Mouse (Mus musculus) stomach, embryonic 16.5 days (tissue): Measurements from ENCODE around the gene Dhh. TPM values are rescaled to one million over a fixed set of nuclear protein-coding genes. Genes with fewer than 3 reads are reported as not detected.
A peak's percentile ranks its signal among the peaks of the same experiment; 100 is the strongest.

Experiments used
- ATAC-seq: fragments of 200-750 bp; cut with Nextera tagmentation; 2 replicates; pipeline ENCODE4 v1.8.0; 2017; ENCODE audit warnings: moderate number of reproducible peaks, moderate TSS enrichment; ENCODE audit not compliant: insufficient read depth, low FRiP score
- H3K27ac ChIP-seq: fragments of 300-500 bp; sonication (generic); 2 replicates; pipeline ENCODE4 v1.5.1; 2014; ENCODE audit warnings: low read length
- H3K27me3 ChIP-seq: fragments of 300-500 bp; sonication (generic); 2 replicates; pipeline ENCODE4 v1.6.1; 2014; ENCODE audit warnings: low read length, control low read depth, mixed read lengths; ENCODE audit not compliant: control insufficient read depth, insufficient read depth
- H3K36me3 ChIP-seq: fragments of 300-500 bp; sonication (generic); 2 replicates; pipeline ENCODE4 v1.6.1; 2014; ENCODE audit warnings: low read length; ENCODE audit not compliant: control insufficient read depth, insufficient read depth
- H3K4me1 ChIP-seq: fragments of 300-500 bp; sonication (generic); 2 replicates; pipeline ENCODE4 v1.6.1; 2014; ENCODE audit warnings: low read length, control low read depth, mixed read lengths; ENCODE audit not compliant: control insufficient read depth, insufficient read depth
- H3K4me2 ChIP-seq: fragments of 300-500 bp; sonication (generic); 2 replicates; pipeline ENCODE4 v1.6.1; 2014; ENCODE audit warnings: low read depth, low read length, mixed read lengths
- H3K4me3 ChIP-seq: fragments of 300-500 bp; sonication (generic); replicated peaks from 2 replicates; pipeline ENCODE4 v1.5.1; 2014; ENCODE audit warnings: mild to moderate bottlenecking, low read length
- H3K9ac ChIP-seq: fragments of 300-500 bp; sonication (generic); 2 replicates; pipeline ENCODE4 v1.6.1; 2014; ENCODE audit warnings: low read length
- H3K9me3 ChIP-seq: fragments of 300-500 bp; sonication (generic); replicated peaks from 2 replicates; pipeline ENCODE4 v1.6.1; 2016; ENCODE audit warnings: low read length, control low read depth; ENCODE audit not compliant: control insufficient read depth
- WGBS: fragments of 180-500 bp; shearing (Covaris S2); extraction: QIAGEN DNeasy Blood & Tissue Kit; methylation state at CpG from one replicate; pipeline ENCODE4 v1.1.7; 2014; 5-methylcytosine and 5-hydroxymethylcytosine counted together
- polyA plus RNA-seq: library from polyadenylated mRNA; unstranded; fragments of >200 nt; fragmentation: Nextera tagmentation; extraction: Ambion mirVana; gene quantifications from 2 replicates; pipeline ENCODE4 v1.2.1, GENCODE M21; 2015

The Dhh gene
- polyA plus RNA-seq, 1 experiment from 2014 or later, result 0.84 TPM

DNA sequence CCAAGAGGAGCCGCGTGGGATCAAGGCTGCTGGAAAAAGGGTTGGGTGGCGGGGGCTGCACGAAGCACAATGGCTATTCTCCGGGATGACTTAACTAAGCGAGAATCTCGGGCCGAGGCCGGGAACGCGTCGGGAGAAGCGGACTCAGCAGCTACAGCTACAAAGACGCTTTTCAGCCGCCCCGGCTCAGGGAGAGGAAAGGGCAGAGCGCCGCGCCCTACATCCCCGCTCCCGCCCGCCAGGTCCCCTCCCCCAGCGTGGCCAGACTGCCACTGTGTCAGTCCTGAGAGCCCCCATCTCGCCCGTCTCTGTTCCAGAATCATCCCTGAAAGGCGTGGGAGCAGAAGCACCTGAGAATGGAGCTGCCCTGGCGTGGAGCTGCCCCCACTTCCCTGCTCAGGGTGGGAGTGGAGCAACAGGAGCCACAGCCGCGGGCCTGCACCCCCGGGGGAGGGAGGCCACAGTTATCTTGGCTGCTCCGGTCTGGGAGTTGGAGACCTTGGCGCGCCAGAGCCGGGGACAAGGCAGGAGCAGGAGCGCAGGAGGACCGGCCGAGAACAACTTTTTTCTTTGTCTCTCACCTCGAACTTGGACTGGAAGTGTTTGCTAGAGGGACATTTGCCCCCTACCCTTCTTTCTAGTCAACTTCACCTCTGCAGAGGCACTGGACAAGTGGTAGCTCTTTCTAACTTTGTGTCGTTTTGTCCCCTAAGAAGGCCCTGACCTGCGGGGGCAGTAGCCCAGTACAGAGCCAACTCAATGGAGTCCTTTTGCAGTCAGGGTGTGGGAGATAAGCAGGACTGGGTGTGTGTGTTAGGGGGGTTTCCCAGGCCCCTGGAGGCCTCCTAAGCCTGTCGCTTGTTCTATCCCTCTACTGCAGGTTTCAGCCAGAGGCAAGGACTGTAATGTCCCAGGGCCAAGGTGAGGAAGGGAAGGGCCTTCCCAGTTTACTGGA is 2.4 kb downstream of the Dhh start:
- peaks cover 27% of the 10 kb centered on the region for H3K4me1 ChIP-seq
- H3K27ac ChIP-seq, result no peak overlapping the region
- no peaks in the 10 kb centered on the region for H3K36me3 ChIP-seq
- WGBS, result 4% methylated on average over 41 of the region's 41 CpGs
- peak overlapping the region; percentile 42 for H3K9ac ChIP-seq
- H3K4me2 ChIP-seq, result peak overlapping the region; percentile 63
- peak overlapping the region; percentile 32 for H3K4me3 ChIP-seq
- ATAC-seq, result no peak
- H3K9me3 ChIP-seq, result no peaks in the 10 kb centered on the region
- peaks cover 69% of the 10 kb centered on the region for H3K27me3 ChIP-seq

DNA sequence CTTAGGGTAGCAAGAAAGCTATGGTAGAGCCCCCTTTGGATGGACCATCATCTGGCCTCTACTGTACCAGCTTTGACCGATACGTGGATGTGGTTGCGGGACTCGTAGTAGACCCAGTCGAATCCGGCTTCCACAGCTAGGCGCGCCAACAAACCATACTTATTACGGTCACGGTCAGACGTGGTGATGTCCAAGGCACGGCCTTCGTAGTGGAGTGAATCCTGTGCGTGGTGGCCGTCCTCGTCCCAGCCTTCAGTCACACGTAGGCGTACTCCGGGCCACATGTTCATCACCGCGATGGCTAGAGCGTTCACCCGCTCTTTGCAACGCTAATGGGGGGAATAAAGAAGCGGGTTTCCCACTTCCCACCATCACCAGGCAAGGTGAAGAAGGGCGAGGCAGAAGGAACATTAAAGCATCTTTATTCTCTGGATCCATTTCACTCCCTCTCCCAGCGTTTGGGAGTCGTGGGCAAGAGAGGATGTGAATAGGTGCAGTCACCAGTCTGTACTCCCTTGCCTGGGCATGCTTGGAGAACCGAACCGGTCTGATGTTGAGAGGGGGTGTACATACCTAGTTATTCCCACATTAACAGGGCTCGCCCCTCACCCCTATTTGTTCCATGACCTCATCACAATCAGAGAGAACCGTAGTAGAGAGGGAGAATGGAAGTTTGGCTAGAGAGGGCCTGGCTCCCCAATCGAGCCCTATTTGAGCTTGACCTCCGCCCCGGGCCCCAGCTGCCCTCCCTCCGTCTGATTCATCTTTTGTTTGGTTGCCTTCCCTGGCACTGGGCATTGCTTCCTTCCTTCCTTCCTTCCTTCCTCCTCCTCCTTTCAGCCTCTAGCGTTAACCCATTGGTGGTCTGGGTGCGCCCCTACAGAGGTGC is 3.4 kb downstream of the Dhh start:
- 10% methylated on average over 38 of the region's 38 CpGs for WGBS
- no peaks in the 10 kb centered on the region for H3K36me3 ChIP-seq
- no peaks in the 10 kb centered on the region for H3K9me3 ChIP-seq
- H3K4me1 ChIP-seq, result peaks cover 27% of the 10 kb centered on the region
- no peak overlapping the region for H3K27ac ChIP-seq
- peak overlapping the region; percentile 58 for H3K4me3 ChIP-seq
- no peak for ATAC-seq
- H3K4me2 ChIP-seq, result peak overlapping the region; percentile 94
- peaks cover 69% of the 10 kb centered on the region for H3K27me3 ChIP-seq
- peak overlapping the region; percentile 69; the same call in 1 of the 2 replicates for H3K9ac ChIP-seq

GRCm38 (mm10) chr15:98893940-98894745 is 4.2 kb downstream of the Dhh start, which contains the start of gene Rhebl1:
TSS of gene Rhebl1 (minus strand) at chr15:98894540.
- under 1% methylated on average over 68 of the region's 77 CpGs for WGBS
- Histone ChIP-seq H3K9me3 (no peaks in the 10 kb centered on the region), H3K4me2 (peak within 1 kb of the TSS; percentile 94), H3K9ac (peak within 1 kb of the TSS; percentile 69), H3K27me3 (peaks cover 65% of the 10 kb centered on the region), H3K4me3 (peak within 1 kb of the TSS; percentile 58), H3K27ac (no peak within 1 kb of the TSS), H3K4me1 (peaks cover 27% of the 10 kb centered on the region), H3K36me3 (no peaks in the 10 kb centered on the region)
- ATAC-seq, result no peak

DNA sequence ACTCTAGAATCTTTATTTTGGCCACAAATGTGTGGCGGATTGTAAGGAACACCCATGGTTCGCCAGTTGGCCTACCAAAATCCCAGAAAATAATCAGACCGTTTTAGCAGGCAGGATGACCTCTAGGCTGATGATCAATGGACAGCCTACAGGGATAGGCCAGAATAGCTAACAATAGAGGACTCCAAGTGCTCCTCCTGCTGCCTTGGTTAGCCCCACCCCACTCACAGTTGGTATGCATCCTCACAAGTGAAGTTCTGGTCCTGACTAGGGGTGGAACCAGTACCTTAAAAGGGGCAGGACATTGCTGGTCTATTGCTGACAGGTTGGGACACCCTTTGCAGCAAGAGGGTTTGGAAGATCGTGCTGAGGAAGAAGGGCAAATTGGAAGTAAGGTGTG is 5.3 kb downstream of the Dhh start:
- 65% methylated on average over 4 of the region's 4 CpGs for WGBS
- no peak overlapping the region for H3K4me2 ChIP-seq
- ATAC-seq, result no peak
- H3K4me3 ChIP-seq, result no peak overlapping the region
- no peak overlapping the region for H3K9ac ChIP-seq
- H3K9me3 ChIP-seq, result no peaks in the 10 kb centered on the region
- peaks cover 55% of the 10 kb centered on the region for H3K27me3 ChIP-seq
- no peak overlapping the region for H3K27ac ChIP-seq
- H3K36me3 ChIP-seq, result no peaks in the 10 kb centered on the region
- peaks cover 22% of the 10 kb centered on the region for H3K4me1 ChIP-seq

DNA sequence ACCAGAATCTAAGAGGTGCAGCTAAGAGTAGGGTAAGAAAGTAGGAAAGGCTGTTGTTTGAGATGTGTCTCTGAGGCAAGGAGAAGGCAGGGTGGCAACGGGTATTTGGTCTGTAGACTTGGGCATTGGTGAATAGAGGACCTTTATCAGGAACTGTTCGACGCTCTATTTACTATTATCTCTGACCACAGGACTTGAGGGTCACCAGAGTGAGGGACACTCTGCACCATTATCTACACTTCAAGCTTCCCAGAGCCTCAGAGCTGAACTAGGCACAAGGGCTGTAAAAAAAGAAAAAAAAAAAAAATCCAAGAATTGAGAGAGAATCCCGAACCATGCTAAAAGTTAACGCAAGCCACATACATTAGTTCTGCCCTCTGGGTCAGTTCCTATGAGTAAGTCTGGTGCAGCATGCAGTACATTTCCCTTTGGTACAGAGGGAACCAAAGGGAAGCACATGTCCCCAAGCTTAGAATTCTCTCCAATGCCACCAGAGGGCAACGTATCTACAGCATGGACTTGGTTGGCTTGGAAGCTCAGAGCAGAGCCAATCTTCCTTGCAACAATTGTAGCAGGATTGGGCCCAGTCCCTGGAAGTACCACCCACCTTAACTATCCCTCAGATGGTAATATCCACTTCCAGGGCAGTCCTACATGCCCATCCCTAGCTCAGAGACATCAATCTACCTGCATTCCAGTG is 6.3 kb downstream of the Dhh start:
- peak; percentile 70; the same call in 1 of the 2 replicates for ATAC-seq
- H3K27ac ChIP-seq, result no peak overlapping the region
- H3K9ac ChIP-seq, result no peak overlapping the region
- no peak overlapping the region for H3K4me3 ChIP-seq
- H3K9me3 ChIP-seq, result no peaks in the 10 kb centered on the region
- no peak overlapping the region for H3K4me2 ChIP-seq
- WGBS, result 34% methylated on average over 6 of the region's 6 CpGs
- H3K27me3 ChIP-seq, result peaks cover 47% of the 10 kb centered on the region
- peaks cover 17% of the 10 kb centered on the region for H3K4me1 ChIP-seq
- no peaks in the 10 kb centered on the region for H3K36me3 ChIP-seq

DNA sequence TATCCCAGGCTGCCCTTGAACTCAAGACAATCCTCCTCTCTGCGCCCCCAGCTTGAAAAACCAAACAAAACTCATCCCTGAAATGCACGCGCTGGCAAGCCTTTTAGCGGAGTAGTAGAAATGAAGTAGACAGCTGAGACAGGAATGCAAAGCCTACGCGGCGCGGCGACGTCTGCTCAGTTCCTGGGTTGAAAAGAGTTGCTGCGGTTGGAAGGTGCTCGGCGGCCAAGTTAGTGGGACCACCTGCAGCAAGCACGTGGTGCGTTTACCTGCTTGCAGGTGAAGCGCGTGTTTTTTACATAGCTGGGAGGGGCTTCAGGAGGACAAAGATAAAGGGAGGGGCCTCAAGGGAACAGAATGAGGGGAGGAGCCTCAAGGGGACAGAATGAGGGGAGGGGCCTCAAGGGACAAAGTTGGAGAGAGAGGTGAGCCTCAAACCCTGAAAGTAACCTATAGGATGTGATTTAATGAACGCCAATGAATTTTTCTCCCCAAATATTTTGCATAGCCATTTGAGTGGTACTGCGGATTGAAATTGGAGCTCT is 7.1 kb downstream of the Dhh start:
- Histone ChIP-seq H3K9me3 (no peaks in the 10 kb centered on the region), H3K27ac (no peak overlapping the region), H3K36me3 (no peaks in the 10 kb centered on the region), H3K27me3 (peaks cover 40% of the 10 kb centered on the region), H3K9ac (no peak overlapping the region), H3K4me2 (peak overlapping the region; percentile 49), H3K4me3 (peak overlapping the region; percentile 25), H3K4me1 (peaks cover 17% of the 10 kb centered on the region)
- ATAC-seq, result no peak
- WGBS, result 14% methylated on average over 19 of the region's 19 CpGs

DNA sequence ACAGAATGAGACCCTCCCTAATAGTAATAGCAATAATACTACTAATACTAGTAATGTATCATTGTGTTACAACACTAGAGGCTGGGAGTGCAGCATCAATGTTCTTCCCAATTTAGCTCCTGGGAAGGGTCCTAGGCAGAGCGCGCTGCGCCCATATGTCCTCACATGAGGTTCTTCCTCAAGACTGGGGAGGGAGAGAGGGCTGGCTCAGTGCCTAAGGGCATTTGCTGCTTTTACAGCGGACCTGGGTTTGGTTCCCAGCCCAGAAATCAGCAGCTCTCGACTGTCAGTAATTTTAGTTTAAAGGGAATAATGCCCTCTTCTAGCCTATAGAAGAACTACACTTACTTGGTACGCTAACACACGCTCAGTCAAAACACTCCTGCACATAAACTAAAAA is 10.8 kb downstream of the Dhh start:
- ATAC-seq, result no peak
- WGBS, result 79% methylated on average over 7 of the region's 7 CpGs
- H3K27me3 ChIP-seq, result peaks cover 7% of the 10 kb centered on the region; the same call in 1 of the 2 replicates
- H3K36me3 ChIP-seq, result no peaks in the 10 kb centered on the region
- peaks cover 8% of the 10 kb centered on the region; the same call in 1 of the 2 replicates for H3K4me1 ChIP-seq
- H3K4me2 ChIP-seq, result no peak overlapping the region
- H3K27ac ChIP-seq, result no peak overlapping the region
- H3K9me3 ChIP-seq, result no peaks in the 10 kb centered on the region
- no peak overlapping the region for H3K4me3 ChIP-seq
- no peak overlapping the region for H3K9ac ChIP-seq
